Mouse (Mus musculus) cerebellum, adult 8-10 months (tissue): ENCODE results near the gene Gabrg3.

Experiments
- DNase-seq: peaks from one replicate; pipeline ENCODE4 v3.0.0; 2022

Gene Gabrg3

DNA sequence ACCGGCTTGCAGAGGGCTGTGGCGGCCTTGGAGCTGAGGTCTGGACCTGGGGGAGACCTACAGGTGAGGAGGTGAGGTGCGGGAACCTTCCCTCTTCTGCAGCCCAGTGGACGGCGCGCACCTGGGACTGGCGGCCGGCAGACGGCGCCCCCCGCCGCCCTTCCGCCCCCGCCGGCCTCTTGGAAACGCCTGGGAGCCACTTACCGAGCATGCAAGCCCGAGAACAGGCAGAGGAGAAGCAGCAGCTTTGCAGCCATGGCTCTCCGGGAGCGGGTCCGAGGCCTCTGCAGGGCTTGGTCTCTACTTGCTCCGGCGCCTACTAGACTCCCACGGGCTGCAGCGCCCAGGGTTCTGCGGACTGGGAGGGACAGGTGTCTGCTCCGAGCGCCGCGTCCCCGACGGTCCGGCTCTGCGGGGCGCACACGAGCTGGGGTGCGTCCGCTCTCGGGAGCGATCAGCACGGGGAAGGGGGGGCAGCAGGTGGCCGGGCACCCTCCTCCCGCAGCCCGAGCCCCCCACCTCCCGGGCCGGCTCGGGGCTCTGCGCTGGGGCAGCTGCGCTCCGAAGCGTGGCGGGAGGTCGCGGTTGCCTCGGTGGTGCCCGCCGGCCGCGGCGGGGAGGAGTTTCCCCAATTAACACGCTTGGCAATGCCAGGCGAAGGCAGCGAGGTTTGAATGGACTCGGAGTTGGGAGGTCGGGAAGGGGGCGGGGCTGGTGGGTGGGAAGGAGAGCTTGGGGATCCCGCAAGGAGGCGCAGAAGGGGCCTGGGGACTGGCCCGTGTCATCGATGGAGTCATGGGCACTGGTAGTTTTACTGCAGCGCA lies at the start of gene Gabrg3:
Gene Gabrg3 (minus strand): TSS at position 672 of the 824 bp plus-strand sequence.
- DNase-seq = no peak

DNA sequence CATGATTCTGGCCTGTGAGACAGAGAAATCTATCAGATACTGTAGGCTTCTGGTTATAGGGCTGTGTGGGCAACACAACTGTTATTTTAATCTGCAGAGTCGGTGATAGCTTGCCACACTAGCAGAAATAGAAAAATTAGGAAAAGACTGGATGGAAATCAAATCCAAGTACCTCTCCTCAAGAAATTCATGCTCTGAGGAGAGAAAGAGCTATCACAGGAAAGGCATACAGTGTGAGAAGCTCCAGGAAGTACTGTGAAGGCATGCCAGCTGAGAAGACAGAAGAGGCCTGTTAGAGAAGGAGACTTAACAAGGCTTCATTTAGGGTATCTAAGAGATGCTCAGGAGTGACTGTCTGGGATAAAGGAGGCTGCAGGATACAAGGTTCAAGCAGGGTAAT lies 35.7 kb upstream of the Gabrg3 start:
- no peak for DNase-seq

DNA sequence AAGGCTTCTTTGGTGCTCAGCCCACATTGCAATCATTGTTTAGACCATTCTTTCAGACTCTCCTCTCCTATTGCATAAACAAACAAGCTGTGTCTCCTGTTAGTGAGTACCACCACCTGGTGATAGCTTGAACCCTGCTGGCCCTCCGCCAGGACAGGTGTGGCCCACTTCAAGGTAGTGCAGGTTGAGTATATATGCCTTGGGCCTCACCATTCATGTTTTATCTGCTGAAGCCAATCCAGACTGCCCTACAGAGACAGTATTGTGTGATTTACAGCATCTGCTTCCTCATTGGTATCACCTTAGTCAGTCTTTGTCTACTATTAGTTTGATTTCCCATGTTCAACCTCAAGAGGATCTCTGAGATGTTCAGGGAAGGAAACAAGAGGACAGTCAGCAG lies 34.1 kb upstream of the Gabrg3 start:
- no peak for DNase-seq

DNA sequence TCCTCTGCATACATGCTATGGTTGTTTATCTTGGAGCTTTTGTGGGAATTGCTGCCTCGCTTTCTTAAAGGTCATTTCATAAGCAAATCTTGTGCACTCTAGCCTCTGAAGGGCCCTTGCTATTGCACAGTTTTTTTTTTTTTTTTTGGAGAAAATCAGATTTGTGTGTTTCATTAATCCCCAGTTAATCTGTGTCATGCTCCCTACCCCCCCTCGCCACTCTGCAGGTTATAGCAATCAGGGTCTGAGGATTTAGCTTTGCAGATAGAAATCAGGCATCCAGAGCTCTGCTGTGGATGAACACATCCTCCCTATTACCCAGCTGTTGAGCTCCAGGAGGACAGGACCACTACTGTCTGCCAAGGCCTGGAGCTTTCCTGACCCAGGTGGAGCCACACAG lies 32.4 kb upstream of the Gabrg3 start, which contains the start of gene Gabrb3:
Gene Gabrb3 (plus strand): TSS at position 301 of the 400 bp plus-strand sequence.
- no peak for DNase-seq

DNA sequence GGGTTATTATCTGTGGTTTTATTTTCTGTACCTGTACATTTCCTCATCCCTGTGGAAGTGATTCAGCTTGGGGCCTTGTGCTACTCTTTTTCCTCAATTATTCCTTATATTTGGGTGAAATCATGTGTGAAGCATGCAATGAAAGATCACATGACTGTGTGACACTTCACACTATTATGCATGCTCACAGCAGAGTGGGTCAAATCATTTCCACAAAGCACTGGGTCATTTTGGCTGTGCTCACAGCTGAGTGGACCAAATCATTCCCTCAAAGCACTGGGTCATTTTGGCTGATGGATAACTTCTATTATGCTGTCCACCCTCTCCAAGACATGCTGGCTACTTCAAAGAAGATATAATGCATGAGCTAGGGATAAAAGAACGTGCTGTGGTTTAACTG lies 25.9 kb upstream of the Gabrg3 start:
- no peak for DNase-seq

DNA sequence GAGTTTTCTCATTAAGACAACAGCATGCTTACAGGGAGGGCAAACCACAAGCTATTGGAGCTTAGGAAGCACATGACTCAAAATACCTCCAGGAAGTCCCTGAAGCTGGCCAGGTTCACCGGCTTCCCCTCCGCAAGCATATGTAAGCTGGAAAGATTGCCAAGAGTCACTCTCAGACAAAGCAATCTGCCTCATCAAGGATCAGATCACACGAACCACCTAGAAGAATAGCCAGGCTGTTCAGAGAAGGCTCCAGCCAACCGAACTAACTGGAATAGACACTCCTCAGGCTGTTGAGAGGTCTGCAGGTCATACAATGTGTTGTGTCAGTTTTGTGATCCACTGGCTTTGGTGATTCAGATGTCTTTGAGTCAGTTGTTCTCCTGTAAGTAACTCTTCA lies 24.2 kb upstream of the Gabrg3 start:
- no peak for DNase-seq

DNA sequence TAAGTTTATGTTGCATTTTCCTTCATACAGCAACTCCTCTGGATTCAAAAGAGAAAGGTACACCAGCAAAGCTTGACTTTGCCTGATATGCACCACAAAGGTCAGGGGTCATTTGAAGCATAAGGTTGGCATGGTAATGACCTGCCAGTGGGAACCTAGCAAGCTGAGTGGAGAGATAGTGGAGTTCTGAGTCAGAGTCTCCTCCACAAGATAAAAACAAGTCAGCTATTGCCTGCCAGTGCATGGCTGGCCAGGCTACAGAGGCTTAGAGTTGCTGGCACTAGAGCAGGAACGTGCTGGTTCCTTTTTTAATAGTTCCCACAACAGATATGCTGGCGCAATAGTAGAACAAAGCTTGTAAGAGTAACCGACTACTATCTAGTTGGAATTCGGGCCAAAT lies 6.6 kb upstream of the Gabrg3 start:
- DNase-seq = no peak

DNA sequence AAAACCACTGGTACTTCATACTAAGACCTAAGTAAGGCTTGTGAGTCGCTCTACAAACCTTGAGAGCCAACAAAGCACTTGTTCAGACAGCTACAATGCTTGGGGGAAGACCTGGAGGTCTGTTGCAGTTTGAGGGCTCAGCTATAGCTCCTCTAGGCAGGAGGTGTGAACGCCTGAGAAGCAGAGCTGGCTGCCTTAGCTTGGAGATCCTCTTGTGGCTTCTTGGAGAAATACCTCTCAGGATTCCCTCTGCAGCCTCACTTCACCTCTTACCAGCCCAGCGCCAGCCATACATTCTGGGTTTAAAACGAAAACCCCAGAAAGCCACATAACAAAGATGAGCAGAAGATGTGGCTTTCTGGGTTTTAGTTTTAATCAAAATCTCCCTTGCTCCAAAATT lies 3.1 kb upstream of the Gabrg3 start:
- no peak for DNase-seq

DNA sequence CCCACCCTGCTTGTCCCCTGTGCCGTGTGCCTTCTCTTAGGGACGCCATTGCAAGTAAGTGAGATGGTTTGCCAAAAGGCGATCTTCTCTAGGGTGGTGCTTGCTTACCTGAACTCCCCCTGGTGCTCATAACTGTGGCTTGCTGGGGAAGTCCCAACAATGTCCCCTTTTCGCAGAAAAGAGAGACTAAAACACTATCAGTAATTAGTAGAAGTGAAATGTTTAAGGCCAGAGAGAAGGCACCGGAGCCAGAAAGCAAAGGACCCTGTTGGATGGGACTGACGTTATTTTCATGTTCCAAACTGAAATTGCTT lies 310 bp upstream of the Gabrg3 start:
- DNase-seq = no peak

DNA sequence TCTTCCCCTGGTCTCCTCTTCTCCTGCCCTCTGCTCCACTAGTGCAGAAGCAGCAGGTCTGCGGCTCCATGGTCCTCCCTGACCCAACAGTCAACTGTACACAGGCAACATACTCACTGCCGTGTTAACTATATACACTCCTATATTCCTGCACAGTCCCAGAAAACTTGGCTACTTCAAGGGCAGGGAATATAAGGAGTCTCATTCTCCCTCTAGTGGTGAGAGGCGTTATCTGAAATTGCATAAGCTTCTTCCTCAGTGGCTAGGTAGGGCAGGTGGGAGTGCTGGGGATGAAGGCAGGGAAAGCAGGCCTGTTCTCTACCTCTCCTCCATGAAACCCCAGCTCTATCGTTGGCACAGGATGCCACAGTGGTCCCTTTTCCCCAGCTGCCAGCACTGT lies 2.9 kb downstream of the Gabrg3 start:
- DNase-seq = no peak

DNA sequence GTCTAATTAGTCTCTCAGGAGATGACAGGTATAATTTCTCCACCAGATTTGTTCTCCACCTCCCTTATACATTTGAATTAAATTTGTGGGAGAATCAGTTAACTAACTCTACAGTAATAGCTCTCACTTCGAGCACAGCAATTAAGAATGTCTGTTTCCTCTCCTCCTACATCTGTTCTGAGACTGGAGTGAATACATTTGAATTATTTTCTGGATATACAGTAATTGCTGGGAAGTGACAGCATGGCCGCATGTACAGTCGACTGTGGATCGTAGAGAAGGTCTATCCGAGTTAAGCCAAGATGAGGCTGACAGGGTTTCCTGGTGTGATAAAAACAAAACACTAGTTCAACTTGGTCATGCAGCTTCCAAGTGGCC lies 21.0 kb downstream of the Gabrg3 start:
- DNase-seq = no peak

DNA sequence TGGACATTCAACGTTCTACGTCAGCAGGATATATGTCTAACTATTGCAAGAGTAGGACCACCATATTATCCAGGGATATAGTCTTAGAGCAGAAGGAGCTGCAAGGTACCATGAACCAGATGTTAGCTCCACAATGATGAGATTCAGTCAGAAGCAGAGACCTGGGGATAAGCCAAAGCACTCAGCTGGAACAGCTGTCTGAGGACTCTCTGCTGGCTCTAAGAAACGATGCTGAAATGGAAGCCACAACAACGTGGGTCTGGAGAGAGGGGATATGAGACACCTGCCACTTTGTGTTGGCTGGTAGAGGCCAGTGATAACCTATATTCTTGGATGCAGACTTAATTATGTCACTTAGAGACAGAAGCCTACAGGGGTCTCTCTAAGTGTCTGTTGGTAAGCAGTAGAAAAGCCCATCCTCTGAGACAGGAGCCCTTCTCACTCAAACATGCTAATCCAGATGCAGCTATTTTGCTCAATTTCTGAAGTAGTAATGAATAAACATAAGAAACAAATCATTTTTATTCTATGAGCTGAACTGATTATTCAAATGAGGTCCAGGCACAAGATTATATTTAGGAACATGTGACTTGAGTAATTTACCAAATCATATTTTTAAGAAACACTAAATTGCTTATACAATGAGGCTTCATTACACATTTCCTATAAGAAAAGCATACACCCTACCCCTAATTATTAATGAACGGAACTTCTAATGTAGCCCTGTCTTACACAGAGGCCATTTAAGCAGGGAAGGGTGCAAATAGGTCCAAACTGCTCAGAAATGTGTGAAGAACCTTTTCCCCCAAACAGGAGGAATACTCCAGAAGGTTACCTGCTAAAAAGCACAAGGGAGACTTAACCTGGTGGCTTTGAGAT lies 21.6 kb downstream of the Gabrg3 start:
- DNase-seq = no peak

DNA sequence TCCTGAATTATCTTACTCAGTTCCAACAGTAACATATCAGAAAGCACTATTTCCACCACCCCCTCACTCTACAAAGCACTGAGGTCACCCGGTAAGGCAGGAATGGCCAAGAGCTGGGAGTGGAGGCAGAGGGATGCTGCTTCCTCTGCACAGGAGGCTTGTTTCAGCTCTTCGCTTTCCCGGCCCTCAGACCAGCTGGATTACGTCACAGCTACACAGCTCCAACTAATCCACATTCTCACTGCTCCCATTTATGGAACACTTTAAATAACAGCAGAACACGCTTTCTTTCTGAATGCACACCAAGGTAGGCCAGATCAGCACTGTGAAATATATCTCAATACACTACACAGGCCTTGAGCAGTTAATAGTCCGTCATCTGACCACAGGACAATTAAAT lies 23.2 kb downstream of the Gabrg3 start:
- DNase-seq = no peak

DNA sequence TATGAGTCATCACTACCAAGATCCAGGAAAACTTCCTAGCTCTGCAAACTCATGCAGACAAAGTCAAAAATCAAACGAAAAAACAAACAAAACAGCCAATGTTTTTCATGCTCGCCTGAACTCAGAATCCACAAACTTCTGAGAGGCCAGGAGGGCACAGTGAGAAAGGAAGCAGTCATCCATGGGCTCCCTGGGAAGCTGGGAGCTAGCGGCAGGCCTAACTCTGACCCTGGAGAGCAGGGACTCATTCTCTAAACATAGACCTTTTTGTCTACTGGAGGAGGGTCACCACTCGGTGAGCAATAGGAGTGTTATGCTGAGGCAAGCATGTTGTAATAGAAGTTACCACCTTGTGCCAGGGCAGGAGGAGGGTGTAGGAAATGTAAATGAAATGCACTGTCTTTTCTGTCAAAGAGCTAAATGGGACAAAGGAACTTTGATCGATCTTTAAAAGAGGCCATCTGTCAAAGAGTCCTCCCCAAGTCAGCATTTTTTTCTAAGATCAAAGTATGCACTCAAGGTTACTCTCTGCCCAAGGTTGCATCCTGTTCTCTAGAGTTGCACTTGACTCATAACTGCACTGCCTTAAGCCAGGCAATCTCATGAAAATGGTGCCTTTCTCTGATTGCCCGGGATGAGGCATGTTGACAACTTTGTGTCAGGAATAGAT lies 29.0 kb downstream of the Gabrg3 start:
- no peak for DNase-seq

DNA sequence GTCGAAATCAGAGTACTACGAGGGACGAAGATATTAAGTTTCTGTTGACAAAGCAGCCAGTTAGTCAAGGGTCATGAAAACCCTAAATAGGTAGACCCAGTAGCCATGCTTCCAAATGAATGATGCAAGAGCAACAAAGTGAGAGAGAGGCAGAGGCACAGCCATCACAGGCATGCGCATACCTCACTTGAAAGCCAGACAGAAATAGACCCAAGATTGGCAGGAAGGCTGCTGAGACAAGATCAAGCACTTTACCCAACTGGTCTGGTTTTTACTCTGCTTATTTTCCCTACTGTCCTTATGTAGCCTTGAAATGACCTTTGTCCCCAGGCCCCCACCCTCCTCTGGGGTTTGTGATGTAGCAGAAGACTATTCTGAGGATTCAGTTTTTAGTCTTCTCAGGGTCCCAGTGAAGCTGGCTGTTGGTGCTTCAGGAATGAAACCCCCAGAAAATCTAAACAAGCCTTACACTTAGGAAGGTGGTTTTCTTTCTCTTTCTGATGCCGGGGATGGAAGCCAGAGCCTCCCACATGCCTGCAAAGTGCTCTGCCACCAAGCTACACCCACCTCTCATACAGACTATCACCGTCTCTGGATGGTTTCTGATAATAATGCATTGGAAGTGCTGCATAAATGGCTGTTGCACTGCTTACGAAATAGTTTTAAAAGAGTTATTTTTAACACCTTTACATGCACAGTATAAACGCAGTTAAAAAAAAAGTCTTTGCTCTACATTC lies 30.3 kb downstream of the Gabrg3 start:
- no peak for DNase-seq

DNA sequence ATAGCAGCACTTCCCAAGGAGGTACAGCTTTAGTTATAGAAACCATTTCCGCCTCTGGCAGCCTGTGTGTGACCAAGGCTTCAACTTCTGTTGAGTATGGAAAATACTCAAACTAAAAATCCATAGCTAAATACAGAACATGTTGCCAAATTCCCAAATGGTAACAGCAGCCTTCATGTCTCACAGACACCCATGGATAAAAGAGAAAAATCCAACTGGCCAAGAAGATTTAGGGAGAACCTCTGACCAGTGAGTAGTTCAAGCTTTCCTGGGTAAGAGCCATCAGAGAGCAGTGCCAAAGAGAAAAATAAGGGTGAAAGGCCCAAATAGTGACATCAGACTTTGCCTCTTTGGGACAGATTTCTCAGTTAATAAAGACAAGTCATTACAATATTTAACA lies 38.2 kb downstream of the Gabrg3 start:
- no peak for DNase-seq

DNA sequence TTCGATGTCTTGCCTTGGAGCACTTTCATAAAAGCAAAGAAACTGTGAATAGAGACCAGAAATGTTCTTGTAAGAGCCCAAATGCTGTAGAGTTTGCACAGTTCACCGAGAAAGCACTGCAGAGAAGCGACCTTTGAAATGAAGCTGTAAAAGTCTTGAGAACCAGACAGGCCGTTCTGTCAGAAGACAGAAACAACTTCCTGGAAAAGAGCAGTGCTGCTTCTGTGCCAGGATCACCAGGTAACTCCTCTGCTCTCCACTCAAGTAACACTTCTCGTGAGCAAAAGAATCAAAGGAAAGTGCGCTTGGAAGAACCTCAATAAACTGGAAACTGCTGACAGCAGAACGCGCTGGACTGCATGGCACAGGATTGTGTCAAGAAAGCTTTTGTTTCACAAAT lies 45.1 kb downstream of the Gabrg3 start:
- no peak for DNase-seq

DNA sequence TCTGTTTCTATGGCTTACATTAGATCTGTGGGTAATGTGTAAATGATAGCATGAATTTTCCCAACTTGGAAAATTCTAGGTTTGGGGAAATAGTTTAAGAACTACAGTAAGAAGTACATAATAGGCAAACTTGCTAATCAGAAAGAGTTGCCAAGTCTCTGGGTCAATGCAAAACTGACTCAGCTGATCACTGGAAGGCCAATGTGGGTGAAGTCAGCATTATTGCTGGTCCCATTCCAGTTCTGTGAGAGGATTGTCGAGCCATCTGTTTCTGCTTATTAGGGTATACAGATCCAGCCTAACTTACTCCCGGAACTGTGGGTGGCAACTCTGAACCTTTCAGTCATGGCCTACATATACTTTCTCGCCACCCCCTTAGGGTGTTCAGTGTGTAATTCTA lies 55.8 kb downstream of the Gabrg3 start:
- no peak for DNase-seq

DNA sequence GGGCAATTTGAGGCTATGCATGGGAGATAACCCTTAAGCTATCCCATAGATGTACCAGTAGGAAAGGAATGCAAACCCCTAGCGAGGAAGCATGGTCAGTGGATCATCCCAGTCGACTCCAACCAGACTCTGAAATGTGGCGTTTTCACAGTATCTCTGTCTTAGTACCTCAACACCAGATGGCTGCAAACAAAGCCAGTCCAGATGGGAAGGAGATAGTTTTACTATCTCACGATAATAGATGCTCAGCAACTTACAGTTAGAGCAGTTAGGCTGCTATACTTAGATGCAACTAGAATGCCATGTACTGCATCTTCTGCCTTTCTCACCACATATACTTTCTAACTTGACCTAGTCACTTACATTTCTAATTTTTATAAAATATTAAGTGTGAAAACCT lies 56.7 kb downstream of the Gabrg3 start:
- no peak for DNase-seq

DNA sequence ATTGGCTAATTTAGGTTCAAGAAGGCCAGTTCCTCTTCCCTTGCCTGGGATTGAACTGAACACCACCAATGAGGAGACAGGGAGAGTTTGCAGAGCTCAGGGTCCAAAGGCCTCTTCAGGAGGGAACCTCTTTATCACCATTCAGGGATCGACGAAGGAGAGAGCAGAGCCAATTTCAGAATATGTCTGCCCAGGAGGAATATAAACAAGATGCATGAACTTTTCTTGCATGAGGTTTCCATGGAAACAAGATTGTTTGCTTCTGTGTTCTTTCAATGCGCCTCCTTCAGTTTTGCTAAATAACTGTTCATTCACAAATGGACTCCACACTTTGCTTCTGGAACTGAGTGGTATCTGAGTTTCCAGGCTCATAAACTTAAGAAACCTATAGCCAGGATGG lies 62.5 kb downstream of the Gabrg3 start:
- no peak for DNase-seq

DNA sequence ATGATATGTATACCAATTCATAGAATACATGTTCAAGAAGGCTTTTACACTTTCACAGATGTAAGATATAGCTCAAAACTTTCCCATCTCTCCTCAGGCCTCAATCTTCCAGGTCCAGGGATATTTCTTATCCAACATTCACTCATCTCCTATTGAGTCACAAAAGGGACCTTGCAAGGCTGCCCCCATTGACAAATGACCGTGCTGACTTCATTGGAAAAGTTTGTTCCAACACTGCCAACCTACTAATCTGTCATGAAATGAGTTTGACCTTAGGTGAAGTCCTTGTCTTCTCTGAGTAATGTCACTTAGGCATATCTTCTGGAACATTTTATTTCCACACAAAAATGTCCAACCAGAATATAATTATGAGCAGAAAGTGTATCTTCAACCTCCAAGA lies 64.9 kb downstream of the Gabrg3 start:
- no peak for DNase-seq

DNA sequence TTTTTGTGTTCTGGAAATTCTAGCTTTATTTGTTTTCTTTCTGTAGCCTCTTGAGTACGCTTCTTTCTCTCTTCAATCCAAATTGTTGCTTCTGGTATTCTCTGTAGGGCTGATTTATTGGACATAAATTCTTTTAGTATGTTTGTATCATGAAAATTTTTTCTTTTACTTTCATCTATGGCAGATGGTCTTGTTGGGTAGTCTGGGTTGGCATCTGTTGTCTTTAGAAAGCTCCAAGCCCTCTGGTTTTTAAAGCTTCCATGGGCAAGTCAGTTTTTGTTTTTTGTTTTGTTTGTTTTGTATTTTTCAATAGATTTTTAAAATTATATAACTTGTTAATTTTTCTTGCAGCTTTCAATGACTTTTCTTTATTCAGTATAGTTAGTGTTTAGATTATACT lies 72.0 kb downstream of the Gabrg3 start:
- no peak for DNase-seq

DNA sequence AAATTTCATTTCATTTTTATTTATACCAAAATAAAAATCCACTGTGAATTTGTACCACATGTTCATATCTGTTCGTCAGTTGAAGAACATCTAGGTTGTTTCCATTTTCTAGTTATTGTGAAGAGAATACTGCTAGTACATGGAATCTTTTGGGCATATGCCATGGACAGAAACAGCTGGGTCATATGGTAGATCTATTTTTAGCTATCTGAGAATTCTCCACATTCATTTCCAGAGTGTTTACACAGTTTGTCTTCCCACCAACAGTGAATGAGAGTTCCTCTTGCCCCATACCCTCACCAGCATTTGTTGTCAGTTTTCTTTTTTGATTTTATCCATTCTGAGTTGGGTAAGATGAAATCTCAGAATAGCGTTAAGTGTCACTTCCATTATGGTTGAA lies 75.0 kb downstream of the Gabrg3 start:
- DNase-seq = no peak
